Mouse (Mus musculus) cortical plate, adult 2 months (tissue): ENCODE results near the gene Gm26938.

Source experiments
- CTCF ChIP-seq: fragments of 200-500 bp; IDR thresholded peaks from 2 replicates; pipeline ENCODE4 v1.5.1; 2011; ENCODE audit warnings: mild to moderate bottlenecking, control low read depth, low read length; ENCODE audit not compliant: insufficient read depth; ENCODE audit errors: extremely low read depth
- POLR2A ChIP-seq: fragments of 200-500 bp; IDR thresholded peaks from 2 replicates; pipeline ENCODE4 v1.6.1; 2011; ENCODE audit warnings: mild to moderate bottlenecking, low read length, control low read depth; ENCODE audit not compliant: insufficient read depth; ENCODE audit errors: extremely low read depth

GRCm38 (mm10) chr5:139816445-139816844 lies 9.8 kb downstream of the Gm26938 start:
- no peak for TF ChIP-seq CTCF
- TF ChIP-seq POLR2A = no peak
